Mouse (Mus musculus): ENCODE measurements around the gene Batf. TPM values are rescaled to one million over a fixed set of nuclear protein-coding genes. Genes with fewer than 3 reads are reported as not detected.

Gene Batf
- polyA plus RNA-seq (2014; fragmentation: Illumina TruSeq; extraction: RNeasy Lipid Tissue Mini Kit (QIAGEN cat#74804); ENCODE audit: low read depth, low replicate concordance): not detected

GRCm38 (mm10) chr12:85686466-85687216 lies at the start of gene Batf:
Gene Batf, plus strand, starts transcription at chr12:85686669.

GRCm38 (mm10) chr12:85745827-85746695 lies 59.6 kb downstream of the Batf start, which contains the start of gene Flvcr2:
Gene Flvcr2, plus strand, starts transcription at chr12:85746539.

Other genes starting within 250 kb of the Batf start
- 13.4 TPM for gene Fos, start 212.8 kb upstream of the Batf start, polyA plus RNA-seq (2014; fragmentation: Illumina TruSeq; extraction: RNeasy Lipid Tissue Mini Kit (QIAGEN cat#74804); ENCODE audit: low read depth, low replicate concordance)
- gene Jdp2, start 87.6 kb upstream of the Batf start, polyA plus RNA-seq (2014; fragmentation: Illumina TruSeq; extraction: RNeasy Lipid Tissue Mini Kit (QIAGEN cat#74804); ENCODE audit: low read depth, low replicate concordance): 0.77 TPM
- 23.8 TPM for gene Flvcr2, start 59.9 kb downstream of the Batf start, polyA plus RNA-seq (2014; fragmentation: Illumina TruSeq; extraction: RNeasy Lipid Tissue Mini Kit (QIAGEN cat#74804); ENCODE audit: low read depth, low replicate concordance)
- 95.0 TPM for gene Erg28, start 137.9 kb downstream of the Batf start, polyA plus RNA-seq (2014; fragmentation: Illumina TruSeq; extraction: RNeasy Lipid Tissue Mini Kit (QIAGEN cat#74804); ENCODE audit: low read depth, low replicate concordance)
- gene Ttll5, start 138.0 kb downstream of the Batf start, polyA plus RNA-seq (2014; fragmentation: Illumina TruSeq; extraction: RNeasy Lipid Tissue Mini Kit (QIAGEN cat#74804); ENCODE audit: low read depth, low replicate concordance): 8.1 TPM

Measured in kidney, adult 10 weeks (tissue).